Mouse (Mus musculus): ENCODE measurements around the gene Slc28a1.

- TF ChIP-seq CTCF (IDR thresholded peaks at IDR 0.05; ENCODE audit: low read depth, low read length) (no peak), POLR2A (IDR thresholded peaks at IDR 0.05; ENCODE audit: extremely low read depth, insufficient read depth, low read length) (no peak)
Observed at GRCm38 (mm10) chr7:81132851-81133279, 18.3 kb downstream of the Slc28a1 start.
